Mouse (Mus musculus) embryonic facial prominence, embryonic 10.5 days (tissue): Measurements from ENCODE around the gene Acyp2. TPM values are rescaled to one million over a fixed set of nuclear protein-coding genes. Genes with fewer than 3 reads are reported as not detected.

Source experiments
- polyA plus RNA-seq: library from polyadenylated mRNA; unstranded; fragments of >200 nt; fragmentation: Nextera tagmentation; extraction: Ambion mirVana; gene quantifications from 2 replicates; pipeline ENCODE4 v1.2.1, GENCODE M21; 2016

The Acyp2 gene
- polyA plus RNA-seq, 1 experiment from 2014 or later, result 5.1 TPM

Other genes with a start within 250 kb of the Acyp2 start
- gene 4930505A04Rik, start 177.8 kb downstream of the Acyp2 start, polyA plus RNA-seq, result not detected in 2 replicates
- 28.5 and 29.5 TPM in 2 replicates for gene Psme4, start 122.1 kb upstream of the Acyp2 start, polyA plus RNA-seq
- gene Gpr75, start 235.8 kb upstream of the Acyp2 start, polyA plus RNA-seq, result 0.51 and 0.53 TPM in 2 replicates
- gene Asb3, start 235.8 kb upstream of the Acyp2 start, polyA plus RNA-seq, result 28.0 and 31.1 TPM in 2 replicates